Mouse (Mus musculus) adrenal gland, adult 2 months (tissue): Measurements from ENCODE around the gene Sp7. TPM values are rescaled to one million over a fixed set of nuclear protein-coding genes. Genes with fewer than 3 reads are reported as not detected.
"Not testable (repeated sequence)": the region's sequence is repeated elsewhere in the genome, so short reads cannot be mapped to it uniquely, and the experiment has no call there.

ENCODE experiments used
- DNase-seq: peaks from one replicate; pipeline ENCODE4 v3.0.0; 2021
- polyA plus RNA-seq: library from polyadenylated mRNA; depleted of rRNA; stranded (reverse); fragments of >200 nt; gene quantifications from 2 replicates; pipeline ENCODE4 v1.2.3, GENCODE M21; 2012; rRNA removed
- total RNA-seq, 2 experiments: library from RNA; stranded (reverse); gene quantifications; 2 replicates each; pipeline ENCODE4 v1.2.3; 2021

Gene Sp7
- total and polyA plus RNA-seq, 3 experiments, result 0.09 to 0.55 (median 0.14) TPM

DNA sequence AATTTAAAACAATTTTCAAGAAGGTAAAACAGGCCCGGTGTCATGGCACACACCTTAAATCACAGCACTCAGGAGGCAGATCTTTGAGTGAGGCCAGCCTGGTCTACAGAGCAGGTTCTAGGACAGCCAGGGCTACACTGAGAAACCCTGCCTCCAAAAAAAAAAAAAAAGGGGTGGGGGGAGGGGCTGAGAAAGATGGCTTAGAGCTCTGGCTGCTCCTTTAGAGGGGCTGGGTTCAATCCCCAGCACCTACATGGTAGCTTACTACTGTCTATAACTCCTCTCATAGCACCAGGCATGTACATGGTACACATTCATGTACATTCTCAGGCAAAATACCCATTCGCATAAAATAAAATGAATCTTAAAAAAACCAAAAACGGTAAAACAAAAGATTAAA lies 22.5 kb downstream of the Sp7 start:
- DNase-seq, result no peak

DNA sequence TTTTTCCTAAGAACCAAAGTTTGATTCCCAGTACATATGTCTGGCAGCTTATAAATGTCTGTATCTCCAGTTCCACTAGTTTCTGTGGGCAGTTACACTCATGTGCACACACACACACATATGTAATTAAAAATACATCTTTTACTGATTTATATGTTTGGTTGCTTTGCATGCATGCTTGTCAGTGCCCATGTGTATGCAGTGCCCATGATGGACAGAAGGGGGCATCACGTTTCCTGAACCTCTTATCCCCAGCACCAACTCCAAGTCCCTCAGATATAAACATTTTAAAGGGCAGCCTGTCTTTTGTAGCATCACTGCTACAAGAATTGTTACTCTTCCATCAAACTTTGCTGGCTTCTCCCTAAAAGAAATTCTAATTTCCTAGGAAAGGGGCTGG lies 25.4 kb downstream of the Sp7 start:
- peak; percentile 45 for DNase-seq

DNA sequence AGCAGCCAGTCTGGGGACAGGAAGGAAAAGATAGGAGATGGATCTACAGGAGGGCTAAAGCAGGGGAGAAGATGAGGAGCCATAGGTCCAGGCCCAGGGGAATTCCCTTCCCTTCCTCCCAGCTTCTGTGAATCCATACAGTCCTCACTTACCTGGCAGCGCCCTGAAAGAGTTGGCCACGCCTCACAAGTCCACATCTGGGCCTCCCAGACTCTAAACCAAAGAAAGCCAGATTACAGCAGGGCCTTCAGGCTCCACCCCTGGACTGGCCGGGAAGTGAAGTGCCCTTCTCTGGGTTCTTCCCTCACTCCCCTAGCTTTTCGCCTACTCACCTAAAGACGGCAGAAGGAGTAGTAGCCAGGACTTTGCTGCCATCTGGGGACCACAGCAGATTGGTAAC lies 27.4 kb downstream of the Sp7 start:
- no peak for DNase-seq

DNA sequence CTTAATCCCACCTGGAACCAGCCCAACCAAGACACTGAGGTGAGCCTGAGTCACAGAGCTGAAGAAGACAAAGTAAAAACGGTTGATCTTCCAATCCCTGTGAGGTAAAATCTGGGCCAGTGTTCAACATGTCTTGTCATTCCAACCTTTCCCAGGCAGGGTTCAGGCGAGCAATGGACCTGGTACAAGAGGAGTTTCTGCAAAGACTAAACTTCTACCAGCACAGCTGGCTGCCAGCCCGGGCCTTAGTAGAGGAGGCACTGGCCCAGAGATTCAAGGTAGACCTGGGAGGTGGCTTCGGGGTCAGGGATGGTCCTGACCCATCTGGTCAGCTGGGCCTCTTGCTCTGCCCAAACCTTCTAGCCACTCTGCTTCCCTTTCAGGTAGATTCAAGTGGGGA lies 30.0 kb downstream of the Sp7 start:
- DNase-seq, result no peak

DNA sequence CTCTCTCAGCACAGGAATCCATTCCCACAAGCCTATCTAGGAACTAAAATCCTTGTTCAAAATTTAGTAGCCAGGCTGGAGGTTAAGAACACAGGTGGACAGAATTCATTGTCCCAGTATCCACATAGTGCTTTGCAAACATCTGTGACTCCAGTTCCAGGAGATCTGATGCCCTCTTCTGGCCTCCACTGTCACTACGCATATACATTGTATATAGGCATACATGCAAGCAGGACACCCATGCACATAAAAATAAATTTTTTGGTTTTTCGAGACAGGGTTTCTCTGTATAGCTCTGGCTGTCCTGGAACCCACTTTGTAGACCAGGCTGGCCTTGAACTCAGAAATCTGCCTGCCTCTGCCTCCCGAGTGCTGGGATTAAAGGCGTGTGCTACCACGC lies 31.1 kb downstream of the Sp7 start:
- not testable (repeated sequence) for DNase-seq

DNA sequence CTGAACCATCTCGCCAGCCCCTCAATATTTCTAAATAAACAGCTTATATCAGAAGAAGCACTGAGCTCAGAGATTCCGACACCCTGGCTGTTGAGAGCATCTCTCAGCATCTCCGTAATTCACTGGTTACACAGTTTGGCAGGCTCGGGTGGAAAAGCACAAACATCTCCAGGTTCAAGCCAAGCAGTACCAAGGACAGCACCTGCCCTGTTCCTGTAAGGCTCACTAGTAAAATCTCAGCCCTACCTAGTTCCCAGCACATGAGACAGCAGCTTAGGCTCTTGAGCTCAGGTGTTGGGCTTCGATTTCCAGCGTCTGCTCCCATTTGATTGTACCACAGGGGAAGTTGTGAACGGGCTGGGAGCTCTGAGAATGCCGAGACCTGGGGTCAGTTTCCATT lies 31.7 kb downstream of the Sp7 start:
- DNase-seq, result no peak

DNA sequence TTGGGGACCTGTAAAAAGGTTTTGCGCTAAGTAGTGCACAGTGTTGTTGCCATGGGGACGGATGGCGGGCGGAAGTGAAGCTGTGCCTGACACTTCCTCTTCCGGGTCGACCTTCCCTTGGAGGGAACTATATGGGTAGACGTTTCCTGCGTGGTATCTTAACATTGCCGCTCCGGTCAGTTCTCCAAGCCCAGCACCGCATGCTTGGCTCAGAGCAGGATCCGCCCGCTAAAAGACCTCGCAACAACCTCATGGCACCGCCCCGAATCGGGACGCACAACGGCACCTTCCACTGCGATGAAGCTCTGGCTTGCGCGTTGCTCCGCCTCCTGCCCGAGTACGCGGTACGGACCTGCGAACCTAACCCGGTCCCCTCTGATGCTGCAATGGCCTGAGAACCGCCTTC lies 35.4 kb downstream of the Sp7 start, which contains the start of gene Myg1:
Gene Myg1 (plus strand): TSS at position 100 of the 406 bp plus-strand sequence.
- peak; percentile 89 for DNase-seq

DNA sequence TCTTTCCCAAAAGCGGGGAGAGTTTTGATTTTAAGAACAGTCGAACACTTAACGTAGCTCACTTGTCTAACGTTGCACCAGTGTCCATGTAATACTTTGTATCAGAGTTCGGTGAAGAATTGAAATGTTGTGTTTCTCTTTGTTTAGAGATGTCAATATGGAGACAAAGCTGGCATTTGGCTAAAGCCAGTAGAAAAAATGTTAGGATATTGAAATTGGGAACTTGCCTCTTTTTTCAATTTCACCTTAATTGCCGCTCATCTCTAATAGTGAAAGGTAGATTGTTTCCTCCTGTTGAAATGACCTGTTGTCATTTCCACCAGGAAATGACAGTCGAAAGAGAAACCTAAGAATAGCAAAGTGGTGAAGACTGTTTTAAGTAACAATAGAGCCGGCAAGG lies 40.1 kb downstream of the Sp7 start:
- no peak for DNase-seq

DNA sequence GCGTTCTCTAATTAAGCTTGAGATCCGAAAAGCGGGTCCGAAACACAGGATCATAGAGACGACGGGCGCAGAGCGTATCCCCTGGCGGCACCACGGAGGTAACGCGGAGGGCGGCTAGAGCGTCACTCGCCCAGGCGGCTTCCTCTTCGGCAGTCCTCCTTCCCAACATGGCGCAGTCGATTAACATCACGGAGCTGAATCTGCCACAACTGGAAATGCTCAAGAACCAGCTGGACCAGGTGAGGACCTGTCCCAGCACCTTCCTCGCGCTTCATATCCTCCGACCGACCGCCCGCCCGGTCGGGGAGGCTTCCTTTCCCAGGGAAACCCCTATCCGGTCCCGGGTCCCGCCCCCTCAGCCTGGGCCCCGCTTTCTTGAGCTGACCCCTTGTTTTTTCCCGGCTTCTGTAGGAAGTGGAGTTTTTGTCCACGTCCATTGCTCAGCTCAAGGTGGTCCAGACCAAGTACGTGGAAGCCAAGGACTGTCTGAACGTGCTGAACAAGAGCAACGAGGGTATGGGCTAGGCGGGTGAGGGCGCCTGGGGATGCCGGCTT lies 40.9 kb downstream of the Sp7 start, which contains the start of gene Pfdn5:
Gene Pfdn5 (plus strand): TSS at position 95 of the 555 bp plus-strand sequence.
- peak; percentile 91 for DNase-seq

DNA sequence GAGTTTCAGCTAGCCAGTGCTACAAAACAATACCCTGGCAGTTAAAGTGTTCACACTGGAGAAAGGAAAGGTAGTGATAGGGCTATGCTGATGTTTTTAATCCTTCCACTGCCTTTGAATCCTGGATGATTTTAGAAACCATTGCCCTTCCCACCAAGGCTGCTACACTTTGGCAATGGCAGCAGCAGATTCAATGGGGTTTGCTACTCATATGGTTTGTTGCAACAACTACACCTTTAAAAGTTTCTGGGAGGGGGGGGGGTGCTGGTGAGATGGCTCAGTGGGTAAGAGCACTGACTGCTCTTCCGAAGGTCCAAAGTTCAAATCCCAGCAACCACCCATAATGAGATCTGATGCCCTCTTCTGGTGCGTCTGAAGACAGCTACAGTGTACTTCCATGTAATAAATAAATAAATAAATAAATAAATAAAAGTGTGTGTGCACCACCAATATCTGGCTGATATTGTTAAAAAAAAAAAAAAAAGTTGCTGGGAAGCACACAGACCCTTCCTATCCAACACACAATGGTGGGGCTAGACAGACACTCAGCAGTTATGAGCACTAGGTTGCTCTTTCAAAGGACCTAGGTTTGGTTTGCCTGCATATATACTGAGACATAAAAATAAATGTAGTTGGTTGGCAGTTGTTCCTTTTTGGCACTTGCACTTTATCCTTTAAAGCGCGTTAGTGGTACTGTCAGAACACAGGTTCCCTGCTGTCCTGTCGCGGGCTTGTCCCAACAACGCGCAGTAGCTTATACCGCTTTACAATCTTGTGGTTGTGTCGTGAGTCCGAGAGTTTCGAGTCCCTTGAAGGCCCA lies 42.1 kb downstream of the Sp7 start:
- no peak for DNase-seq

DNA sequence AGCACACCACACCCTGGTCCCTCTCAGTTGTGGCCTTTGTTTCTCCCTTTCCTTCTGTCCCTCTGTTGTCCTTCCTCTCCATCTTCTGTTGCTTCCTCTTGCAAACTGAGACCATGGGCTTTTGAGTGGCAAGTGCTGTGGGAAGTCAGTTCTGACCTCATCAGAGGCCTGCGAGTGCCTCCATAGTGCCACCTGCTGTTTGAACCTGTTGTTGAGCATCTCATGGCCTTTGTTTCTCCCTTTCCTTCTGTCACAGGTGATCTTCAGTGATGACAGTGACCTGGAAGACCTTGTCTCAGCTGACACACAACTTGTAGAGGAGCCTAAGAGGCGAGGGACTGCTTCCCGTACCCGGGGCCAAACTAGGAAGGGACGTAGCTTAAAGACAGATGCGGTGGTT lies 50.7 kb downstream of the Sp7 start:
- DNase-seq, result peak; percentile 65

DNA sequence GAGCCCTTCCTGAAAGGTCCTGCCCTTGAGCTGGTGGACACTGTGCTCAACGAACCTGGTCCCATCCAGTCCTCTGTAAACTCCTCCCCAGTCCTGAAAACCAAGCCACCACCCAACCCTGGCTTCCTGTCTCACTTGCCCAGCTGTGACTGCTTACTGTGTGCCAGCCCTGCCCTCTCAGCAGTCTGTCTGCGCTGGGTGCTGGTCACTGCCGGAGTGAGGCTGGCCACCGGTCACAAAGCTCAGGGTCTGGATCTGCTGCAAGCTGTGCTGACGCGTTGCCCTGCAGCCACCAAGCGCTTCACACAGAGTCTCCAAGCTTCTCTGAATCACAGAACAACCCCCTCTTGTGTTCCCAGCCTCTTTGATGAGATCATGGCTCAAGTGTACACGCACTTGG lies 51.7 kb downstream of the Sp7 start:
- no peak for DNase-seq

DNA sequence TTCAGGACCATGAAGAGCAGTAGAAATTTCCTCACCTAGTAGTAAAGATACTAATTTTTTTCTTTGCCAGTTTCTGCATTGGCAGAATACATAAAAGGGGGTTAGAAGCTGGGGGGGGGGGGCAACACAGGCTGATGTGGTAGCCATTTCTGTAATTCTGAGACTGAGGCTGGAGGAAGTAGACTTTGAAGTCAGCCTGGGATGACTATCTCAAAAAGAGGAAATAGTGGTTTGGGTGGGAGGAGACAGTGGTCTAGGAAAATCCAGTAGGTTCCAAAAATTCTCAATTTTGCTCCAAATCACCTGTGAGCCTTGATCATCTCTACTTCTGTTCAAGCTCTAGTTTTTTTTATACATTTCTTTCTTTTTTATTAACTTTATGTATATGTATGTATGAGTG lies 55.5 kb downstream of the Sp7 start:
- DNase-seq, result no peak

DNA sequence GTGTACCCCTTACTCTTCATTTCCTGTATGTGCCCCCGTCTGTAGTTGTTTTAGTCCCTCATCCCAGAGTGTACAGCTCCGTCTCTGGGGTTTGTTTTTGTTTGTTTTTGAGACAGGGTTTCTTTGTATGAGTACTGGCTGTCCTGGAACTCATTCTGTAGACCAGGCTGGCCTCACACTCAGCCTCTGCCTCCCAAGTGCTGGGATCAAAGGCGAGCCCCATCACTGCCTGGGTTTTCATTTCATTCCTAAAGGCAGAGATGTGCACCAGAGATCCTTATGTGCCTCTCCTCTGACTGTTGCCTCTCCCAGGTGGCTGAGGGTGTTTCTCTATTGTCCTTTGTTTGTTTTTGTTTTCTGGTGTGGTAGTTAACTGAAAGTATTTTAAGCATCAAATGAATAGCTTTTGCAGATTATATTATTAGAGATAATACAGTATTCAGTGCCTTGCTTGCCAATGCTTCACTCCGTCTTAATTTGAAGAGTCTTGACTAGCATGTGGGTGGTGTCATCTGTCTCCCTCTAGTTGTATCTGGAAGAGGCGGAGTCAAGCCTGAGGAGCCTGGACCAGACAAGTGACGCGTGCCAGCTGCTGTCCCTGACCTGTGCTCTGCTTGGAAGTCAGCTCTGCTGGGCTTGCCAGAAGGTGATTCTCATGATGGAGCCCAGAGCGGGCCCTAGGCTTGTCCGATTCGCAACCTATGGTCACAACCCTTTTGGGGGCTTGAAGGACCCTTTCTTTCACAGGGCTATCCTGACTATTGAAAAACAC lies 56.7 kb downstream of the Sp7 start:
- peak; percentile 71 for DNase-seq

DNA sequence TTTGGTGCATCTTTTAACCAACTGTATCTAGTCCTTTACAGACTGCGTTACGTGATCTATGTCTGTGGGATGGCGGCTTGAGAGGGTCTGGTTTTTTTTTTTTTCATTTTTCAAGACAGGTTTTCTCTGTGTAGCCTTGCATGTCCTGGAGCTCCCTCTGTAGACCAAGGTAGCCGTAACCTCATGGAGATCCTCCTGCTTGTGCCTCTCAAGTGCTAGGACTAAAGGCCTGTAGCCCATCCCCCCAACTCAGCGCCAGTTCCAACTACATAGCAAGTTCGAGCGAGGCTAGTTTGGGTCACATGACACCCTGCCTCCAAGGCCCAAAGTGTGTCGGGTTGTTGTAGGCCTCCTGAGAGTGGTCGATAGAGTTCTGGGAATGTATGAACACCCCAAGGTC lies 58.3 kb downstream of the Sp7 start:
- DNase-seq, result no peak

Other genes starting within 250 kb of the Sp7 start
- gene Spryd3, start 230.9 kb downstream of the Sp7 start, total RNA-seq, result 10 to 100 TPM; 27.4 to 48.9 TPM
- 38.3 and 48.4 TPM in 2 replicates for gene Spryd3, start 230.9 kb downstream of the Sp7 start, polyA plus RNA-seq
- gene Igfbp6, start 222.8 kb downstream of the Sp7 start, total RNA-seq, result 10 to 100 TPM; 37.7 to 71.0 TPM
- 65.0 and 78.9 TPM in 2 replicates for gene Igfbp6, start 222.8 kb downstream of the Sp7 start, polyA plus RNA-seq
- gene Soat2, start 216.7 kb downstream of the Sp7 start, total RNA-seq, result under 1 TPM; 0.35 to 0.49 TPM
- gene Soat2, start 216.7 kb downstream of the Sp7 start, polyA plus RNA-seq, result 0.88 and 0.92 TPM in 2 replicates
- gene Zfp740, start 163.9 kb downstream of the Sp7 start, total RNA-seq, result 10 to 100 TPM; 48.6 to 60.7 TPM
- 13.9 and 14.4 TPM in 2 replicates for gene Zfp740, start 163.9 kb downstream of the Sp7 start, polyA plus RNA-seq
- gene Csad, start 162.5 kb downstream of the Sp7 start, total RNA-seq, result 100 to 1,000 TPM in 1 of 2 experiments, 10 to 100 TPM in 1; 71.2 to 106 TPM
- gene Csad, start 162.5 kb downstream of the Sp7 start, polyA plus RNA-seq, result 128 and 216 TPM in 2 replicates
- 1 to 10 TPM; 2.0 to 4.7 TPM for gene Itgb7, start 135.2 kb downstream of the Sp7 start, total RNA-seq
- gene Itgb7, start 135.2 kb downstream of the Sp7 start, polyA plus RNA-seq, result 2.3 and 2.4 TPM in 2 replicates
- 10 to 100 TPM; 21.0 to 35.8 TPM for gene Rarg, start 109.7 kb downstream of the Sp7 start, total RNA-seq
- gene Rarg, start 109.7 kb downstream of the Sp7 start, polyA plus RNA-seq, result 29.9 and 32.4 TPM in 2 replicates
- not detected for gene Gm9918, start 96.6 kb downstream of the Sp7 start, total RNA-seq
- gene Gm9918, start 96.6 kb downstream of the Sp7 start, polyA plus RNA-seq, result 0.47 and 0.87 TPM in 2 replicates
- gene Mfsd5, start 87.7 kb downstream of the Sp7 start, total RNA-seq, result 10 to 100 TPM; 38.2 to 46.3 TPM
- 99.6 and 108 TPM in 2 replicates for gene Mfsd5, start 87.7 kb downstream of the Sp7 start, polyA plus RNA-seq
- gene Espl1, start 70.9 kb downstream of the Sp7 start, total RNA-seq, result 1 to 10 TPM in 1 of 2 experiments, under 1 TPM in 1; 0.86 to 2.5 TPM
- gene Espl1, start 70.9 kb downstream of the Sp7 start, polyA plus RNA-seq, result 1.8 and 2.2 TPM in 2 replicates
- 100 to 1,000 TPM; 416 to 441 TPM for gene Pfdn5, start 41.1 kb downstream of the Sp7 start, total RNA-seq
- gene Pfdn5, start 41.1 kb downstream of the Sp7 start, polyA plus RNA-seq, result 19.1 and 19.8 TPM in 2 replicates
- gene Myg1, start 35.5 kb downstream of the Sp7 start, total RNA-seq, result 10 to 100 TPM; 54.1 to 60.3 TPM
- 73.3 and 77.5 TPM in 2 replicates for gene Myg1, start 35.5 kb downstream of the Sp7 start, polyA plus RNA-seq
- gene Aaas, start 16.4 kb downstream of the Sp7 start, total RNA-seq, result 10 to 100 TPM; 16.8 to 18.1 TPM
- gene Aaas, start 16.4 kb downstream of the Sp7 start, polyA plus RNA-seq, result 44.9 and 46.6 TPM in 2 replicates
- gene Sp1, start 39.0 kb upstream of the Sp7 start, total RNA-seq, result 10 to 100 TPM; 71.7 to 72.1 TPM
- 8.5 and 11.1 TPM in 2 replicates for gene Sp1, start 39.0 kb upstream of the Sp7 start, polyA plus RNA-seq
- 1 to 10 TPM; 1.0 to 1.6 TPM for gene Amhr2, start 78.2 kb upstream of the Sp7 start, total RNA-seq
- 1.3 and 2.5 TPM in 2 replicates for gene Amhr2, start 78.2 kb upstream of the Sp7 start, polyA plus RNA-seq
- 100 to 1,000 TPM; 105 to 197 TPM for gene Prr13, start 91.8 kb upstream of the Sp7 start, total RNA-seq
- gene Prr13, start 91.8 kb upstream of the Sp7 start, polyA plus RNA-seq, result 213 and 313 TPM in 2 replicates
- gene Pcbp2, start 103.4 kb upstream of the Sp7 start, total RNA-seq, result 100 to 1,000 TPM; 641 to 760 TPM
- gene Pcbp2, start 103.4 kb upstream of the Sp7 start, polyA plus RNA-seq, result 388 and 545 TPM in 2 replicates
- gene Gm10337, start 136.5 kb upstream of the Sp7 start, total RNA-seq, result not detected
- gene Gm10337, start 136.5 kb upstream of the Sp7 start, polyA plus RNA-seq, result not detected in 2 replicates
- gene Map3k12, start 149.9 kb upstream of the Sp7 start, total RNA-seq, result 10 to 100 TPM in 1 of 2 experiments, 1 to 10 TPM in 1; 5.2 to 15.1 TPM
- 10.6 and 12.0 TPM in 2 replicates for gene Map3k12, start 149.9 kb upstream of the Sp7 start, polyA plus RNA-seq
- gene Tarbp2, start 151.0 kb upstream of the Sp7 start, total RNA-seq, result 10 to 100 TPM; 30.5 to 32.5 TPM
- gene Tarbp2, start 151.0 kb upstream of the Sp7 start, polyA plus RNA-seq, result 60.7 and 64.1 TPM in 2 replicates
- 1 to 10 TPM in 1 of 2 experiments, under 1 TPM in 1; 0.62 to 2.1 TPM for gene Npff, start 157.8 kb upstream of the Sp7 start, total RNA-seq
- gene Npff, start 157.8 kb upstream of the Sp7 start, polyA plus RNA-seq, result 2.9 and 4.0 TPM in 2 replicates